Mouse (Mus musculus) myocyte (in vitro differentiated cells): ENCODE data around the gene Sgpl1.

Experiments used
- E2F4 ChIP-seq: IDR thresholded peaks from one replicate; pipeline ENCODE4 v1.6.1; 2011; ENCODE audit warnings: mild to moderate bottlenecking, control low read depth, moderate library complexity; ENCODE audit not compliant: insufficient read depth
- MAX ChIP-seq: IDR thresholded peaks from one replicate; pipeline ENCODE4 v1.6.1; 2011; ENCODE audit warnings: low read depth, mild to moderate bottlenecking, control low read depth
- POLR2A ChIP-seq: IDR thresholded peaks from one replicate; pipeline ENCODE4 v1.6.1; 2011; ENCODE audit warnings: low read depth, mild to moderate bottlenecking, control low read depth, moderate library complexity; ENCODE audit not compliant: insufficient read length
- POLR2AphosphoS2 ChIP-seq: IDR thresholded peaks from one replicate; pipeline ENCODE4 v1.6.1; 2011; ENCODE audit warnings: low read depth, control low read depth; ENCODE audit not compliant: insufficient read length
- TCF12 ChIP-seq: IDR thresholded peaks from one replicate; pipeline ENCODE4 v1.6.1; 2011; ENCODE audit warnings: mild to moderate bottlenecking, control low read depth; ENCODE audit not compliant: poor library complexity, insufficient read depth, severe bottlenecking
- TCF3 ChIP-seq: IDR thresholded peaks from one replicate; pipeline ENCODE4 v1.6.1; 2011; ENCODE audit warnings: low read depth, control low read depth; ENCODE audit not compliant: insufficient read length
- USF1 ChIP-seq: IDR thresholded peaks from one replicate; pipeline ENCODE4 v1.6.1; 2011; ENCODE audit warnings: low read depth, mild to moderate bottlenecking, control low read depth, moderate library complexity

- TF ChIP-seq POLR2A (no peak), TCF3 (no peak), E2F4 (no peak), TCF12 (no peak), MAX (no peak), POLR2AphosphoS2 (no peak), USF1 (no peak)
Measured at GRCm38 (mm10) chr10:61114246-61114720, 33.2 kb downstream of the Sgpl1 start.
